Mouse (Mus musculus) thymus, postnatal 10 days (tissue): ENCODE data around the gene Olfr1283.
"Not testable (repeated sequence)": the region's sequence is repeated elsewhere in the genome, so short reads cannot be mapped to it uniquely, and the experiment has no call there.

Experiments
- DNase-seq, 2 experiments: peaks; one replicate each; pipeline ENCODE4 v3.0.0; 2021; ENCODE audit warnings: low spot score in 2 of 2

Olfr1283 gene

GRCm38 (mm10) chr2:111366490-111366889 is at the start of gene Olfr1283:
TSS of gene Olfr1283 (plus strand) at chr2:111366790.
- DNase-seq: no peak

DNA sequence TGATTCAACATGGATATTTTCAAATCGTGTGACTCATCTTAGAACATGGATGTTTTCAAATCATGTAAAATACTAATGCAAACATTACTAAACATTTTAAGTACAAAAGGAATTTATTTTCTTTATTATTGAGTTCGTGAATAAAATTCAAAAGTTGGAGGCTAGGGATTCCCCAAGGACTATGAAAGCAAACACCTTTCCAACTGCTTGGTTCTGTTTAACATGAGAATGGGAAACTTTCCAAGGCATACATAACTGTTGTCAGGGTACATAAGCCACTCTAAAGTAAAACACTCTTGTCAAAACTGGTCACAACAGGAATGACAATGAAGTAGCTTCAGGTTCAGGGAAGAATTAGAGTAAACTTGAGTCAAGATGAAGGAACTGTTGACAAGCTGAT is 40.4 kb upstream of the Olfr1283 start, which contains the start of gene Olfr1281:
Gene Olfr1281 (plus strand): TSS at position 301 of the 400 bp plus-strand sequence.
- no peak for DNase-seq

GRCm38 (mm10) chr2:111333721-111334120 is 32.9 kb upstream of the Olfr1283 start:
- DNase-seq: not testable (repeated sequence)

- DNase-seq: no peak
These were observed 30.6 kb upstream of the Olfr1283 start, which contains the start of gene Olfr1282 for GRCm38 (mm10) chr2:111335976-111336375. TSS of gene Olfr1282 (minus strand) at chr2:111336076.

- no peak for DNase-seq
These were observed 8.6 kb downstream of the Olfr1283 start, which contains the start of gene Olfr1284 for GRCm38 (mm10) chr2:111375222-111375621. TSS of gene Olfr1284 (plus strand) at chr2:111375522.
